Mouse (Mus musculus): ENCODE measurements around the gene Acaca. TPM values are rescaled to one million over a fixed set of nuclear protein-coding genes. Genes with fewer than 3 reads are reported as not detected.

The Acaca gene
- polyA plus RNA-seq, 1 experiment from 2014 or later, result 20.5 TPM

DNA sequence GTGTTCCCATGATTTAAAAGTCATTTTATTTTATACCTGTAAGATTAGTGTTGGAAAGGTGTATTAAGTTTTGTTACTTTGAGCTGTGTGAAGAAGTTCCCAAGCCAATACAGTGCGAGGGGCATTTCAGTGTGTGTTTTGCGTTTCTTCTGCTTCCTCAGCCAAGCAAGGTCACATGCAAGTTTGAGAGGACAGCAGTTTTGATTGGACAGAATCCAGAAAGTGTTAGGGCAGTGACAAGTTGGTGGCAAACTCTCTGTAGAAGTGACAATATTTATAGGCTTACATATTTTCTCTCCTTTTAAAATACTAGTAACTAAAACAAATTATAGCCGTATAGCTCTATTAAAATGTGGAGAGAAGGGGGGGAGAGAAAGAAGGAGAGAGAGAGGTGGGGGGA, 161.3 kb downstream of the Acaca start:
- Histone ChIP-seq H3K9ac (no peak overlapping the region), H3K27ac (ENCODE audit: low read depth) (no peak overlapping the region), H3K4me1 (ENCODE audit: insufficient read depth) (no peaks in the 10 kb centered on the region), H3K4me2 (no peak overlapping the region), H3K9me3 (ENCODE audit: low read depth, low read length) (no peaks in the 10 kb centered on the region), H3K27me3 (ENCODE audit: insufficient read depth, low read length) (no peaks in the 10 kb centered on the region), H3K4me3 (ENCODE audit: low read depth, low read length) (no peak overlapping the region), H3K36me3 (ENCODE audit: insufficient read depth) (0 out of 2 replicates have a peak, but pooled peaks cover 9% of the 10 kb centered on the region)
- no peak for TF ChIP-seq CTCF (IDR thresholded peaks at IDR 0.05; ENCODE audit: low read depth)
- DNase-seq (peak; percentile 16), ATAC-seq (ENCODE audit: insufficient read depth) (no peak)
- WGBS, result 56% methylated on average over 3 of the region's 3 CpGs

DNA sequence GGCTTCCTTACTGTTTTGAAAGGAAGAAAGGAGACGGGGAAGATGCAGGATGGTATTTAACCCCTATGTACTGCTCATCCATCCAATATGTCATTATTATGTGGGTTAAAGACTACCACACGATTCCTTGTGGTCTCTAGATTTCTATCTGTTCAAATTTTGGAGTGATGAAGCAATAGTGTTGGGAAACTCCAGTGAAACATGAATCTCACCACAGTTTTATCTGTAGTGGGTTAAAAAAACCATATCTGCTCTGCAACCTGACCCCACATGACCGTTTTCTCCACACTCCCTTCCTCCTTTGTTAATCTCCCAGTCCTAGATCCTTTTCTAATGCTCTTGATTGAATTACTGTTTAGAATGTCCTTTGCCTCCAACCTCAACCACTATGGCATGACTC, 163.1 kb downstream of the Acaca start:
- H3K27me3 ChIP-seq (ENCODE audit: insufficient read depth, low read length), result no peaks in the 10 kb centered on the region
- ATAC-seq (ENCODE audit: insufficient read depth) (no peak), DNase-seq (no peak)
- H3K27ac ChIP-seq (ENCODE audit: low read depth), result no peak overlapping the region
- H3K9me3 ChIP-seq (ENCODE audit: low read depth, low read length), result no peaks in the 10 kb centered on the region
- H3K4me1 ChIP-seq (ENCODE audit: insufficient read depth), result no peaks in the 10 kb centered on the region
- no peak overlapping the region for H3K9ac ChIP-seq
- H3K36me3 ChIP-seq (ENCODE audit: insufficient read depth), result peaks cover 14% of the 10 kb centered on the region; the same call in 1 of the 2 replicates
- WGBS, result 77% methylated on average over 3 of the region's 3 CpGs
- no peak overlapping the region for H3K4me2 ChIP-seq
- no peak for TF ChIP-seq CTCF (IDR thresholded peaks at IDR 0.05; ENCODE audit: low read depth)
- no peak overlapping the region for H3K4me3 ChIP-seq (ENCODE audit: low read depth, low read length)

DNA sequence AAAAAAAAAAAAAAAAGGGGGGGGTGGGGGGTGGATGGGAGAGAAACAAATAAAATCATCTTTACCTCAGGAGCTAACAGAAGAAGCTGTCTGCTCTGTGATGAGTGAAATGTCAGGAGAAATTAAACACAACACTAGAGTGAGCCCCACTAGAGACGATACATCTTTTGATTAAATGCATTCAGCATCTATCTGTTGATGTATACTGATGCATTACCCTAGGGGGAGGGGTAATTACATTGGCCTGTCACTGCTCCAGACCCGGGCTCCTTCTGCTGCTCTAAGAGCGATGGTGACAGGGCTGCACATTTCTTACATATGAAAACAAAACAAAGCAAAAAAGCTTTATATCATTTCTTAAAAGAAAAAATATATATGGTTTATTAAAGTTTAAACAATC, 163.8 kb downstream of the Acaca start:
- WGBS, result 78% methylated on average over 3 of the region's 3 CpGs
- Histone ChIP-seq H3K36me3 (ENCODE audit: insufficient read depth) (peaks cover 14% of the 10 kb centered on the region; the same call in 1 of the 2 replicates), H3K27me3 (ENCODE audit: insufficient read depth, low read length) (no peaks in the 10 kb centered on the region), H3K4me2 (no peak overlapping the region), H3K27ac (ENCODE audit: low read depth) (no peak overlapping the region), H3K9ac (no peak overlapping the region), H3K9me3 (ENCODE audit: low read depth, low read length) (no peaks in the 10 kb centered on the region), H3K4me3 (ENCODE audit: low read depth, low read length) (no peak overlapping the region), H3K4me1 (ENCODE audit: insufficient read depth) (no peaks in the 10 kb centered on the region)
- TF ChIP-seq CTCF (IDR thresholded peaks at IDR 0.05; ENCODE audit: low read depth), result no peak
- DNase-seq (no peak), ATAC-seq (ENCODE audit: insufficient read depth) (no peak)

DNA sequence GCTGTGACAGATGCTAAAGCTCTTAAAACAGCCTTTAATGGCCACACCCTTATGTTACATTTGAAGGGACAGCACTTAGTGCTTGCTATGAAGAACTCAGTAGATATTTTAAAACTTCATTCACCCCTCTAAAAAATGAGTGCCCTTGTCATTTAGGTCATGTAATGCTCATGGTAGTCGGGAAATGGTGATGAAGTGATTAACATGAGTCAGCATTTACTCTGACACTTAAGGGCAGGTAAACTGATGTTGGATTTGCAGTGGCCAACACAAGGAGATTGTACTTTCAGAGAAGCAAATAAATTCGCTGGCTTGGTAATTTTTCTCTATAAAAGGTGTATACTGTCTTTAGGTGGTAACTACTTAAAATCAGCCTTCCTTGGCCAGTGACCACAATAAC, 166.9 kb downstream of the Acaca start:
- Histone ChIP-seq H3K9ac (no peak overlapping the region), H3K36me3 (ENCODE audit: insufficient read depth) (peaks cover 18% of the 10 kb centered on the region; the same call in 1 of the 2 replicates), H3K4me3 (ENCODE audit: low read depth, low read length) (no peak overlapping the region), H3K4me1 (ENCODE audit: insufficient read depth) (no peaks in the 10 kb centered on the region), H3K9me3 (ENCODE audit: low read depth, low read length) (no peaks in the 10 kb centered on the region), H3K27me3 (ENCODE audit: insufficient read depth, low read length) (no peaks in the 10 kb centered on the region), H3K4me2 (no peak overlapping the region), H3K27ac (ENCODE audit: low read depth) (no peak overlapping the region)
- DNase-seq, result no peak
- TF ChIP-seq CTCF (IDR thresholded peaks at IDR 0.05; ENCODE audit: low read depth), result no peak
- 81% methylated on average over 2 of the region's 2 CpGs for WGBS
- no peak for ATAC-seq (ENCODE audit: insufficient read depth)

DNA sequence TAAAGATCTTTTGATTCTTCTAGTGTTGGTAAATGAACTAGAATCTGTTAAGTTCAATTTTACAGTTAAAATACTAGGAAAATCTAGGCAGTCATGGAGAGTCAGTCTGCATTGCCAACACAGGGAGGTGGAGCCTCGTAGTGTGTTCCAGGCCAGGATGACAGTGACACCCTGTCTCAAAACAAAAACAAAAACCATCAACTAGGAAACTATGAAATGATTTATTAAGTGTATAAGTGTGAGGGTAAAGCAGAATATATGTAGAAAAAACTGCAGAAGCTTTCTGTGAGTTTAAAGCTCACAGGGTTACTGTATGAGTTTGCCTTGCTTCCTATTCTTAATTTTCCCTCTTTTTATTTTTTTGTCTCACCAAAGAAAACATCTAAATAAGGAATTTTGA, 176.0 kb downstream of the Acaca start:
- Histone ChIP-seq H3K27ac (ENCODE audit: low read depth) (no peak overlapping the region), H3K9me3 (ENCODE audit: low read depth, low read length) (no peaks in the 10 kb centered on the region), H3K4me1 (ENCODE audit: insufficient read depth) (no peaks in the 10 kb centered on the region), H3K27me3 (ENCODE audit: insufficient read depth, low read length) (no peaks in the 10 kb centered on the region), H3K9ac (no peak overlapping the region), H3K36me3 (ENCODE audit: insufficient read depth) (peaks cover 9% of the 10 kb centered on the region; the same call in 1 of the 2 replicates), H3K4me3 (ENCODE audit: low read depth, low read length) (no peak overlapping the region), H3K4me2 (no peak overlapping the region)
- ATAC-seq (ENCODE audit: insufficient read depth) (no peak; the same call in 1 of the 2 replicates), DNase-seq (peak; percentile 32)
- WGBS, result 65% methylated on average over 1 of the region's 1 CpGs
- TF ChIP-seq CTCF (IDR thresholded peaks at IDR 0.05; ENCODE audit: low read depth), result no peak

DNA sequence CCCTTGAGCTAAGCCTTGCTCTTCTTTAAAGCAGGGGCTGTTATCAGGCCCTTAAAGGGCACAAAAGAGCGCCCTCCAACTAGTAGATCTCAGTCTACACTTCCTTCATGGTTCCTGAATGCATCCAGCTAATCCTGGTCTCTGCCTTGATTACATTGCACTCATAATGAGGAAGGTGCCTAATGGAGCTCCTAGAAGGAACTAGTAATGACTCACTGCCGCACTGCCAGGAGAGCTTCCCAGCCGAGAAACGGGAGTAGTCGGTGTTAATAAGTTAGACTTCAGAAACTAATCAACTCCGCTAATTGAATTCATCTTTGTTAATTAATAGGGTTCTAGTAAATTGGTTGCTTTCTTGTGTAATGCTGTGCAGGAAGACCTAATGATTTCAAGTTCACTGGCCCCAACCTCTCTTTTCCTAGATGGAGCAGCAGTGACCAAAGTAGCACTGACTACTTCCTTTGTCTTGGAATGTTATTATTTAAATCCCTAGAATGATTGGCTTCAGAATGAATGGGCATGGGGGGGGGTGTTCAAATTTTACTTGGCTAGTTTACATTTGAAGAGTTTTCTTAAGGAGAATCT, 176.8 kb downstream of the Acaca start:
- 94% methylated on average over 6 of the region's 6 CpGs for WGBS
- no peaks in the 10 kb centered on the region for H3K9me3 ChIP-seq (ENCODE audit: low read depth, low read length)

DNA sequence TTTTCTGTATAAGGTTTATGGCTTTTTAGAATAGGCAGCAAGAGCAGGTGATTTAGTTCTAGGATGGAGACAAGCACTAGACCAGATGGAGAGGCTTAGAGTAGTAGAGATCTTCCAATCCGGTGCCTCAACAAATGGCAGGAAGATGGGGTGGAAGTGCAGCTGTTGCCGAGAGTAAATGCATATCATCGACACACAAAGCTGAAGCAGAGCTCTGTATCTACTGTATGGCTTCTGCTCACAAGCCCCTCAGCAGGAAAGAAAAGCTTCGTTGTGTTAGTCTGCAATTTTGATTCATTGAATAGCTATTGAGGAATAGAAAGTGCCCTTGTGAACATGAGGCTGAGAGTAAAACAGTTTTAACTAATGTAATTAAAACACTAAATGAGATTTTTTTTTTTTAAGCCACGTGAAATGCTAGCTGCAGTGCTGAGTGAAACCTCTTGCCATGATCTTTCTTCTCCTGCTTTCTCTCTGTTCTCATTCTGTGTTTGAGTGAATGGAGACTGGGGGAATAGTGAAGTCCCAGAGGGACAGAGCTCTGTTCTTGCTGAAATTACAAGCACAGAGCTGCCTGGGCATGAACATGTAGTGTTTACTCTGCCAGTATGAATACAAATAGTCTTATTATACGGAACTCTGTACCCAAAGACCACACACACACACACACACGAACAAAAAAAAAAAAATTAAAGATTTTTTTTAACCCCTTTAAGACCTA, 194.7 kb downstream of the Acaca start:
- peaks cover 23% of the 10 kb centered on the region; the same call in 1 of the 2 replicates for H3K36me3 ChIP-seq (ENCODE audit: insufficient read depth)
- no peaks in the 10 kb centered on the region for H3K9me3 ChIP-seq (ENCODE audit: low read depth, low read length)
- DNase-seq (no peak), ATAC-seq (ENCODE audit: insufficient read depth) (no peak)
- no peaks in the 10 kb centered on the region for H3K4me1 ChIP-seq (ENCODE audit: insufficient read depth)
- TF ChIP-seq CTCF (IDR thresholded peaks at IDR 0.05; ENCODE audit: low read depth), result no peak
- no peak overlapping the region for H3K9ac ChIP-seq
- WGBS, result 66% methylated on average over 7 of the region's 7 CpGs
- no peaks in the 10 kb centered on the region for H3K27me3 ChIP-seq (ENCODE audit: insufficient read depth, low read length)
- no peak overlapping the region for H3K4me3 ChIP-seq (ENCODE audit: low read depth, low read length)
- H3K27ac ChIP-seq (ENCODE audit: low read depth), result no peak overlapping the region
- H3K4me2 ChIP-seq, result no peak overlapping the region

More for the DNA sequence above, 176.8 kb downstream of the Acaca start:
- Histone ChIP-seq H3K27ac (ENCODE audit: low read depth) (no peak overlapping the region; the same call in 1 of the 2 replicates), H3K36me3 (ENCODE audit: insufficient read depth) (peaks cover 7% of the 10 kb centered on the region; the same call in 1 of the 2 replicates), H3K4me3 (ENCODE audit: low read depth, low read length) (no peak overlapping the region), H3K9ac (no peak overlapping the region), H3K27me3 (ENCODE audit: insufficient read depth, low read length) (no peaks in the 10 kb centered on the region), H3K4me2 (no peak overlapping the region), H3K4me1 (ENCODE audit: insufficient read depth) (no peaks in the 10 kb centered on the region)
- DNase-seq, result no peak
- ATAC-seq (ENCODE audit: insufficient read depth), result no peak
- TF ChIP-seq CTCF (IDR thresholded peaks at IDR 0.05; ENCODE audit: low read depth), result no peak
